Mouse (Mus musculus): ENCODE measurements around the gene Rpl35.

DNA sequence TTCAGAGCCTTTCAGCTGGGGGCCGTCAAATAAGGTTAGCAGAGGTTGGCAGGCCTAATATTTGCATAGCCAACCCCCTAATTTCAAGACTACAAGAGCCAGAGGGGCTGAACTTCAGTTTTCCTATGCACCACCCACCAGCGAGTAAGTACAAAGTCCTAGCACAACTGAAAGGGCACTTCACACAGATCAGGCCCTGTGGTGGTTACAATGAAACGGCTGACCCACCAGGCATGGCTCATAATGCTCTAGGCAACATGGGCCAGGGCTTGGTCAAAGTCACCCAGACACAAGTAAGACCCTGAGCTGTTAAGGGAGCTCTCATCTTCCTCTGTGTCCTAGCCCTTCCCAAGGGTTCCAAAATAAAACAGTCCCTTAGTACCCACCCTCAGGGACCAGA, 3.6 kb downstream of the Rpl35 start:
- TF ChIP-seq CTCF (conservative IDR thresholded peaks at IDR 0.05; ENCODE audit: low read length) (no peak), NANOG (IDR thresholded peaks at IDR 0.05; ENCODE audit: borderline replicate concordance, low read length) (no peak), POU5F1 (IDR thresholded peaks at IDR 0.05; ENCODE audit: borderline replicate concordance, low read length) (no peak)
